Mouse (Mus musculus): ENCODE results near the gene 2610002M06Rik. TPM values are rescaled to one million over a fixed set of nuclear protein-coding genes. Genes with fewer than 3 reads are reported as not detected.

2610002M06Rik gene
- polyA plus RNA-seq, 1 experiment from 2014 or later = 9.3 TPM

Other genes with a start within 250 kb of the 2610002M06Rik start
- gene Tbx22, start 148.4 kb downstream of the 2610002M06Rik start, polyA plus RNA-seq (2016; fragmentation: Nextera tagmentation; extraction: Ambion mirVana) = not detected in 2 replicates
- 0.51 and 2.1 TPM in 2 replicates for gene Tent5d, start 23.7 kb downstream of the 2610002M06Rik start, polyA plus RNA-seq (2016; fragmentation: Nextera tagmentation; extraction: Ambion mirVana)
- gene Gm732, start 132.1 kb upstream of the 2610002M06Rik start, polyA plus RNA-seq (2016; fragmentation: Nextera tagmentation; extraction: Ambion mirVana) = not detected in 2 replicates

Data from heart, embryonic 10.5 days (tissue).